Mouse (Mus musculus): ENCODE measurements around the gene Gm10563. TPM values are rescaled to one million over a fixed set of nuclear protein-coding genes. Genes with fewer than 3 reads are reported as not detected.

Gm10563 gene
- polyA plus RNA-seq, 1 experiment from 2014 or later: not detected

GRCm38 (mm10) chr4:155652283-155653085 is 7.3 kb upstream of the Gm10563 start:
- H3K9me3 ChIP-seq (replicated peaks): no peaks in the 10 kb centered on the region
- peak overlapping the region; percentile 29; the same call in 1 of the 2 replicates for H3K9ac ChIP-seq
- 25% methylated on average over 36 of the region's 36 CpGs for WGBS (ENCODE audit: insufficient replicate concordance)
- peaks cover 61% of the 10 kb centered on the region for H3K27me3 ChIP-seq
- peaks cover 35% of the 10 kb centered on the region for H3K4me1 ChIP-seq (replicated peaks)
- H3K27ac ChIP-seq: no peak overlapping the region
- H3K36me3 ChIP-seq: peaks cover 40% of the 10 kb centered on the region
- H3K4me3 ChIP-seq (replicated peaks): peak overlapping the region; percentile 47
- peak overlapping the region; percentile 69 for H3K4me2 ChIP-seq
- no peak for ATAC-seq (ENCODE audit: low read depth)
- DNase-seq: no peak

GRCm38 (mm10) chr4:155651553-155652269 is 6.5 kb upstream of the Gm10563 start:
- Histone ChIP-seq H3K27ac (no peak overlapping the region), H3K4me2 (no peak overlapping the region), H3K9me3 (replicated peaks) (no peaks in the 10 kb centered on the region), H3K4me1 (replicated peaks) (peaks cover 35% of the 10 kb centered on the region), H3K27me3 (peaks cover 61% of the 10 kb centered on the region), H3K36me3 (peaks cover 47% of the 10 kb centered on the region), H3K9ac (no peak overlapping the region), H3K4me3 (replicated peaks) (no peak overlapping the region)
- DNase-seq: no peak
- no peak for ATAC-seq (ENCODE audit: low read depth)
- 53% methylated on average over 15 of the region's 15 CpGs for WGBS (ENCODE audit: insufficient replicate concordance)

GRCm38 (mm10) chr4:155649355-155649754 is 4.1 kb upstream of the Gm10563 start:
- Histone ChIP-seq H3K4me3 (replicated peaks) (no peak overlapping the region), H3K27ac (no peak overlapping the region), H3K9me3 (replicated peaks) (no peaks in the 10 kb centered on the region), H3K36me3 (peaks cover 62% of the 10 kb centered on the region), H3K9ac (no peak overlapping the region), H3K4me2 (no peak overlapping the region), H3K4me1 (replicated peaks) (peaks cover 23% of the 10 kb centered on the region), H3K27me3 (peaks cover 41% of the 10 kb centered on the region)
- ATAC-seq (ENCODE audit: low read depth) (no peak), DNase-seq (no peak)
- 83% methylated on average over 11 of the region's 11 CpGs for WGBS (ENCODE audit: insufficient replicate concordance)

GRCm38 (mm10) chr4:155645721-155646120 is 513 bp upstream of the Gm10563 start:
- no peaks in the 10 kb centered on the region for H3K4me1 ChIP-seq (replicated peaks)
- no peak overlapping the region for H3K4me2 ChIP-seq
- H3K9ac ChIP-seq: no peak overlapping the region
- no peak overlapping the region for H3K4me3 ChIP-seq (replicated peaks)
- H3K36me3 ChIP-seq: peaks cover 90% of the 10 kb centered on the region
- no peaks in the 10 kb centered on the region for H3K9me3 ChIP-seq (replicated peaks)
- H3K27ac ChIP-seq: no peak overlapping the region
- ATAC-seq (ENCODE audit: low read depth): no peak
- H3K27me3 ChIP-seq: peaks cover 5% of the 10 kb centered on the region
- 86% methylated on average over 5 of the region's 5 CpGs for WGBS (ENCODE audit: insufficient replicate concordance)
- DNase-seq: no peak

GRCm38 (mm10) chr4:155643531-155643930 is 1.7 kb downstream of the Gm10563 start:
- peaks cover 86% of the 10 kb centered on the region for H3K36me3 ChIP-seq
- DNase-seq: no peak
- ATAC-seq (ENCODE audit: low read depth): no peak
- H3K27me3 ChIP-seq: no peaks in the 10 kb centered on the region
- no peak overlapping the region for H3K9ac ChIP-seq
- H3K9me3 ChIP-seq (replicated peaks): no peaks in the 10 kb centered on the region
- H3K4me2 ChIP-seq: no peak overlapping the region
- no peaks in the 10 kb centered on the region for H3K4me1 ChIP-seq (replicated peaks)
- WGBS (ENCODE audit: insufficient replicate concordance): 95% methylated on average over 1 of the region's 1 CpGs
- H3K27ac ChIP-seq: no peak overlapping the region
- H3K4me3 ChIP-seq (replicated peaks): no peak overlapping the region

GRCm38 (mm10) chr4:155635766-155636499 is 9.3 kb downstream of the Gm10563 start:
- no peak overlapping the region for H3K4me2 ChIP-seq
- no peak overlapping the region for H3K9ac ChIP-seq
- H3K27ac ChIP-seq: no peak overlapping the region
- H3K4me3 ChIP-seq (replicated peaks): no peak overlapping the region
- no peaks in the 10 kb centered on the region for H3K27me3 ChIP-seq
- ATAC-seq (ENCODE audit: low read depth): no peak
- DNase-seq: no peak
- peaks cover 88% of the 10 kb centered on the region for H3K36me3 ChIP-seq
- H3K4me1 ChIP-seq (replicated peaks): no peaks in the 10 kb centered on the region
- no peaks in the 10 kb centered on the region for H3K9me3 ChIP-seq (replicated peaks)

GRCm38 (mm10) chr4:155630267-155630666 is 14.9 kb downstream of the Gm10563 start:
- no peak for ATAC-seq (ENCODE audit: low read depth)
- no peak for DNase-seq
- 68% methylated on average over 6 of the region's 6 CpGs for WGBS (ENCODE audit: insufficient replicate concordance)

GRCm38 (mm10) chr4:155624338-155625291 is 20.6 kb downstream of the Gm10563 start, which contains the start of gene Cdk11b:
Gene Cdk11b (plus strand): TSS chr4:155624854.
- peaks cover 22% of the 10 kb centered on the region for H3K4me1 ChIP-seq (replicated peaks)
- H3K27me3 ChIP-seq: no peaks in the 10 kb centered on the region
- DNase-seq: peak; percentile 94
- H3K4me3 ChIP-seq (replicated peaks): peak within 1 kb of the TSS; percentile 89
- H3K9me3 ChIP-seq (replicated peaks): no peaks in the 10 kb centered on the region
- peak within 1 kb of the TSS; percentile 95 for H3K27ac ChIP-seq
- WGBS (ENCODE audit: insufficient replicate concordance): under 1% methylated on average over 84 of the region's 84 CpGs
- H3K36me3 ChIP-seq: peaks cover 53% of the 10 kb centered on the region
- peak; percentile 100 for ATAC-seq (ENCODE audit: low read depth)
- peak within 1 kb of the TSS; percentile 90 for H3K9ac ChIP-seq
- peak within 1 kb of the TSS; percentile 84 for H3K4me2 ChIP-seq

More at GRCm38 (mm10) chr4:155630267-155630666, 14.9 kb downstream of the Gm10563 start:
- Histone ChIP-seq H3K9ac (no peak overlapping the region), H3K9me3 (replicated peaks) (no peaks in the 10 kb centered on the region), H3K4me1 (replicated peaks) (peaks cover 9% of the 10 kb centered on the region), H3K4me3 (replicated peaks) (no peak overlapping the region), H3K27me3 (no peaks in the 10 kb centered on the region), H3K4me2 (no peak overlapping the region), H3K27ac (no peak overlapping the region), H3K36me3 (peaks cover 76% of the 10 kb centered on the region)

- Histone ChIP-seq H3K36me3 (peaks cover 81% of the 10 kb centered on the region), H3K9me3 (replicated peaks) (no peaks in the 10 kb centered on the region), H3K9ac (no peak overlapping the region), H3K27me3 (no peaks in the 10 kb centered on the region), H3K4me3 (replicated peaks) (no peak overlapping the region), H3K4me2 (no peak overlapping the region), H3K4me1 (replicated peaks) (peaks cover 19% of the 10 kb centered on the region), H3K27ac (no peak overlapping the region)
- ATAC-seq (ENCODE audit: low read depth) (peak; percentile 73), DNase-seq (no peak)
- 47% methylated on average over 5 of the region's 5 CpGs for whole genome bisulfite sequencing (ENCODE audit: insufficient replicate concordance)
Observed at GRCm38 (mm10) chr4:155618321-155618720, 26.9 kb downstream of the Gm10563 start.

- H3K4me2 ChIP-seq: no peak overlapping the region
- H3K27me3 ChIP-seq: no peaks in the 10 kb centered on the region
- H3K36me3 ChIP-seq: peaks cover 84% of the 10 kb centered on the region
- no peak for ATAC-seq (ENCODE audit: low read depth)
- 85% methylated on average over 3 of the region's 3 CpGs for WGBS (ENCODE audit: insufficient replicate concordance)
- peaks cover 9% of the 10 kb centered on the region for H3K4me1 ChIP-seq (replicated peaks)
- H3K27ac ChIP-seq: no peak overlapping the region
- no peaks in the 10 kb centered on the region for H3K9me3 ChIP-seq (replicated peaks)
- no peak overlapping the region for H3K9ac ChIP-seq
- no peak for DNase-seq
- no peak overlapping the region for H3K4me3 ChIP-seq (replicated peaks)
Observed at GRCm38 (mm10) chr4:155613264-155613663, 31.9 kb downstream of the Gm10563 start.
